Mouse (Mus musculus) testis, adult 2 months (tissue): ENCODE data around the gene Frmd4a. TPM values are rescaled to one million over a fixed set of nuclear protein-coding genes. Genes with fewer than 3 reads are reported as not detected.

Experiments used
- H3K27ac ChIP-seq: fragments of 200-500 bp; 2 replicates; pipeline ENCODE4 v1.5.1; 2012; ENCODE audit warnings: low read depth, low read length; ENCODE audit not compliant: control insufficient read depth, insufficient read depth
- H3K27me3 ChIP-seq: fragments of 200-500 bp; 2 replicates; pipeline ENCODE4 v1.6.1; 2012; ENCODE audit warnings: mild to moderate bottlenecking, low read length, moderate library complexity; ENCODE audit not compliant: control insufficient read depth, insufficient read depth
- H3K36me3 ChIP-seq: fragments of 200-500 bp; 2 replicates; pipeline ENCODE4 v1.6.1; 2012; ENCODE audit warnings: mild to moderate bottlenecking, low read length; ENCODE audit not compliant: control insufficient read depth, insufficient read depth
- H3K4me1 ChIP-seq: fragments of 200-500 bp; 2 replicates; pipeline ENCODE4 v1.6.1; 2012; ENCODE audit warnings: low read length; ENCODE audit not compliant: control insufficient read depth, insufficient read depth
- H3K4me3 ChIP-seq: fragments of 200-500 bp; 2 replicates; pipeline ENCODE4 v1.5.1; 2012; ENCODE audit warnings: low read depth, mild to moderate bottlenecking, low read length, moderate library complexity, mixed read lengths; ENCODE audit not compliant: control insufficient read depth
- CTCF ChIP-seq: fragments of 200-500 bp; IDR thresholded peaks from 2 replicates; pipeline ENCODE4 v1.5.1; 2012; ENCODE audit warnings: low read depth, mild to moderate bottlenecking, inconsistent platforms, low read length, moderate library complexity; ENCODE audit not compliant: control insufficient read depth, insufficient read depth, insufficient replicate concordance
- POLR2A ChIP-seq: fragments of 200-500 bp; IDR thresholded peaks from 2 replicates; pipeline ENCODE4 v1.6.1; 2012; ENCODE audit warnings: low read depth, mild to moderate bottlenecking, inconsistent platforms, low read length, moderate library complexity; ENCODE audit not compliant: control insufficient read depth
- polyA plus RNA-seq: library from polyadenylated mRNA; depleted of rRNA; stranded (reverse); fragments of >200 nt; gene quantifications from 2 replicates; pipeline ENCODE4 v1.2.3, GENCODE M21; 2012

Gene Frmd4a
- polyA plus RNA-seq, 1 experiment: 6.1 TPM

DNA sequence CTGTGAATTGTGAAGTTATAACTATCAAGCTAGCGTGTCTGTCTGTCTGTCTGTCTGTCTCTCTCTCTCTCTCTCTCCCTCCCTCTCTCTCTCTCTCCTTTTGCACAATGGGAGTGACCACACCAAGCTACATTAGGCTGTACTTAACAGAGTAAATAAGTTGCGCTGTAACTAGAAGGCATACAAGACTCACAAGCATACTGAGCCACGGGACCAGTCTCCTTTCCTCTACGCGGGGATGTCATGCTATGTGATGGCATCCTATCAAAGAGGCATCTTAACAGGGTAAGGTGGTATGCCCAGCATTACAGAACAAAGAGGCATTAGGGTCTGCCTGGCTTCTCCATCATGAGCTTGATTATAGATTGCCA is 514.7 kb downstream of the Frmd4a start:
- H3K4me3 ChIP-seq: no peak overlapping the region
- H3K36me3 ChIP-seq: no peaks in the 10 kb centered on the region
- H3K4me1 ChIP-seq: no peaks in the 10 kb centered on the region
- no peak for TF ChIP-seq CTCF
- TF ChIP-seq POLR2A: no peak
- no peaks in the 10 kb centered on the region for H3K27me3 ChIP-seq
- no peak overlapping the region for H3K27ac ChIP-seq

DNA sequence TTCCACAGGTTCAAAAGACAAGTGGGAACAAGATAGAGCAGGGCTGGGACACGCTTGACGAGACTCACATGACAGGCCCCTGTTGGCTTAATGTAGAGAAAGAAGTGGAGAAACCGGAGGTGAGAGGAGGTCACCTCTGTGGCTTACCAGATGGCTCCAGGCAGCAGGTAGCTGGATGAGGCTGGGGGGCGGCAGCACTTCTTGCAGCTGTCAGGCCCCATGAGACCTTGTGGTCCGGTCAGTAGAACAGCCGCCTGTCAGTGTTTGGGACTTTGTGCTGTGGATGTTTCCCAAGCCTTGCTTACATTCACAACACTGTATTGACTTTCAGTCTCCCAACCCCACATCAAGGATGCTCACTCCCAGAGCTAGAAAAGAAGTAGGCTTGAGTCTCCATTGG is 515.4 kb downstream of the Frmd4a start:
- no peak overlapping the region for H3K27ac ChIP-seq
- no peaks in the 10 kb centered on the region for H3K4me1 ChIP-seq
- H3K27me3 ChIP-seq: no peaks in the 10 kb centered on the region
- TF ChIP-seq CTCF: no peak
- no peak for TF ChIP-seq POLR2A
- H3K4me3 ChIP-seq: no peak overlapping the region
- H3K36me3 ChIP-seq: no peaks in the 10 kb centered on the region

DNA sequence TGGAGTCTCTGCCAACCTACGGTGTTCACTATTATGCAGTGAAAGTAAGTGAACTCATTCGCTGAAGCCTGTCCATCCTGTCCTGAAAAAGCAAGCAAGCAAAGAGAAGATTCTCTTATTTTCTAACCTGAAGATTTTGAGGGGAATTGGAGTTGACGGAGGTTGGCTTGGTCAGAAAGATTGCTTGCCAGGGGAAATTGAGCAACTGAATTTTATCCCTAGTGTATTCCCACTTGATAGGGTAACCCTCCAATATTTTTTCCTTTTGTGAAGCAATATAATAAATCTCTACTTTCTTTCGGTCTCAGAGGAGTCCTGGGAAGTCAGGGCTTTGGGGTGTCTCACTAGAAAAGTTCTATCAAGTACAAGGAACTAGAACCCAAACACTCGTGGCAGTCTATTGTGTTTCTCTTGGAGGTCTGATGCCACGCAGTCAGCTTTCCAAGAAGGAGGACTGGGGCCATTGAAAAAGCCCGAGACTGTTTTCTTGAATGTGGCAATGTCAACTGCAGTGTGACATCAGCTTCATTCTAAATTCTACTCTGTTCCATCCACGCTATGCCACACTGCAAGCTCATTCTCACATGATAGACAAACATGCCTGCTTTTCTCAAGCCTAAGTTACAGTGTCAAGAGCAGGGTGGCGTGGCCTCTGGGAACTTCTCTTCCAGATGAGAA is 517.8 kb downstream of the Frmd4a start:
- Histone ChIP-seq H3K36me3 (no peaks in the 10 kb centered on the region), H3K4me1 (no peaks in the 10 kb centered on the region), H3K27me3 (no peaks in the 10 kb centered on the region), H3K4me3 (no peak overlapping the region), H3K27ac (no peak overlapping the region)
- TF ChIP-seq POLR2A: no peak
- no peak for TF ChIP-seq CTCF

DNA sequence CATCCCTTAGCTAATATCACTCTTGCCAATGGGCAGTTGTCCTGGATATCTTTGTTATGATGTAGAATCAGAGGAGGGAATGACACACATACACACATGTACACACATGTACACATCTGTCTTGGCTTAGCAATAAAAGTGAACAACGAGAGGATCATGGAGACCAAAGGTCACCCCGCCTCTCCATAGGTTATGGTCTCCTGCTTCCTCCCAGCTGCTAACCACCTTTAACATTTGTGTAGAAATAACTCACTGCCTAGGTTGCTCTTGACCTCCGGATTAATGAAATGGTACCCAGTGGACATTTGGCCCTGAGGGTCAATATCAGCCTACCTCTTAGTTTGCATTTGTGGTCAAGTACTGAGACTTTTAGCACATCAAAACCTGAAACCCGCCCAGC is 523.8 kb downstream of the Frmd4a start:
- no peaks in the 10 kb centered on the region for H3K36me3 ChIP-seq
- no peak overlapping the region for H3K27ac ChIP-seq
- no peaks in the 10 kb centered on the region for H3K4me1 ChIP-seq

DNA sequence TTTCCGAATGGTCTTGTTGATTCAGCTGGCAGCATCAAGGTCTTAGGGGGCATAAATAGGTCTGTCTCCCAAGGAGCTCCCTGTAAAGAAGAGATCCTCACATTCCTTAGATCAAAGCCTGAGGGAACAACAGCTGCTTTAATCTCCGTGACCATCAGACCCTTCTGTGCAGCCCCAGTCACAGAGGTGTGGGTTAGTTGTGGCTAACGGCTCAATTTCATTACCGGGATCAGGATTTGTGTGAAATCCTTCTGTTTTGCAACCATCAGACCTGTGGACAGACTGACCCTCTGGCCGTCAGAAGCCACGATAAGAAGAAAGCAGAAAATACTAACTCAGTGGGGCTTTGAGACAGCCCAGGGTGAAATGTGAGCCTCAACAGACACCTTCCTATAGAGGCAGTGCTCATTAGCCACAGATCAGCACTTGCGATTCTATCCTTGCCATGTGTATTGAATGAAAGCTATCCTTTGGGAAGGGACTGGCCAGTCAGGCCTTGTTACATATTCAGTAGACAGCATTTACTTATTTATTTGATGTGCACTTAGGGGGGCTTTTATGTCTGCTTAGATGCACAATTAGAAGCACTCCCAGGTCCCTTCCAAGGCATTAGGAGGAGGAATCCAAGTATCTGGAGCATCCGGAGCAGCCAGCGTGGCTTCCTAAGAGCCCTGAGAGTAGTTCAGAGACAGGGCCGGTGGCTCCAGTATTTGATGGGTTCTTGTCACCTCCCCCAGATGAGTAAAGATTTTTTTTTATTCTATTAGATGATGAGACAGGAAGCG is 524.5 kb downstream of the Frmd4a start:
- no peaks in the 10 kb centered on the region for H3K36me3 ChIP-seq
- no peak overlapping the region for H3K4me3 ChIP-seq
- H3K4me1 ChIP-seq: no peaks in the 10 kb centered on the region
- no peak overlapping the region for H3K27ac ChIP-seq
- no peaks in the 10 kb centered on the region for H3K27me3 ChIP-seq
- no peak for TF ChIP-seq POLR2A
- no peak for TF ChIP-seq CTCF

More for the DNA sequence above, 523.8 kb downstream of the Frmd4a start:
- Histone ChIP-seq H3K4me3 (no peak overlapping the region), H3K27me3 (no peaks in the 10 kb centered on the region)
- TF ChIP-seq CTCF (no peak), POLR2A (no peak)

DNA sequence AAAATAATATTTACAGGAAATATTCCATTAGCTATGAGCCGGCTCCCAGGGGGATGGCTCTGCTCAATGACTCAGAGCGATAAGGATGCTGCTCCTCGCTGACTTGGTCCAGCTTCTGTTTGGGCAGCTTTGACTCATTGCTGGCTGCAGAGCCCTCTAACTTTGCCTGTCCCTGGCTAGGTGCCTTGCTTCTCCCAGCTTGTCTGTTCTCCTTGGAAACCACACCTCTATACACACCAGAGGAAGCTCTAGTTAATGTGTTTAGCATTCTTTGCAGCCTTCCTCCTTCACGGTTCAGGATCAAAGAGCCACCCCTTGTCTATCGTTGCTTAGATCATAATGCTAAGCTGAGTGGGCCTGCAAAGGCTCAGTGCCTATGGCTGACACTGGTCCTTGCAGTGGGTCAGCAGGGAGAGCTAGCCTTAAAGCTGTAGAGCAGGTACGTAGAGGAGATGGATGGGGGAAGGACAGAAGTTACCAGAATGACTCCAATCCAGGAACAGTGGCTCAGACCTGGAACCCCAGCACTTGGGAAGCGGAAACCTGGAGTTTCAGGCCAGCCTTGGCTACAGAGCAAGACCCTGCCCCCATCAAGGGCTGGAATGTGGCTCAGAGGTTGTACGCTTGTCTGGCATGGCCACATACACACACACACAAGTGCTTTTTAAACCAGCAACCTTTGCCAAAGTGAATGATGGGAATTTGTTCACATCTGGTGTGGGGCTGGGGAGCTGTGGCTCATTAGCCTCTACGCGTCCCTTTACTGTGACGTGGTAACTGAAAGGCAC is 525.3 kb downstream of the Frmd4a start:
- H3K4me1 ChIP-seq: no peaks in the 10 kb centered on the region
- no peak overlapping the region for H3K27ac ChIP-seq
- no peaks in the 10 kb centered on the region for H3K36me3 ChIP-seq
- TF ChIP-seq POLR2A (no peak), CTCF (no peak)
- H3K4me3 ChIP-seq: no peak overlapping the region
- H3K27me3 ChIP-seq: no peaks in the 10 kb centered on the region

DNA sequence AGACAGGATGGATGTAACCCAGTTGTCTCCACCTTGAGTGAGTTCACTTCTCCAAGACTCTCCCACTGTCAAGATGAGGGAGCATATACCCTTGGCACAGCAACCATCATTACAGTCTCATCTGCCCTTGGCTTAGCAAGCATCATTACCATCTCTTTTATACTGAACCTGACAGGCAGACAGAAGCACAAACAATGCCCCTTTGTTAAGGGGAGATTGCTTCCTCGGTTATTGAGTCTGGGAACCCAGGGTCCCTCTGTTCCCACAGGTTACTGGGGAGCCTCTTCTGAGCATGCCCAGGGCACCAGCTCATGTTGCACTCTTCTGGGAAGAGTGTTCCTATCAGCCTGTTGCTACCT is 525.9 kb downstream of the Frmd4a start:
- Histone ChIP-seq H3K4me3 (no peak overlapping the region), H3K4me1 (no peaks in the 10 kb centered on the region), H3K27ac (no peak overlapping the region), H3K36me3 (no peaks in the 10 kb centered on the region), H3K27me3 (no peaks in the 10 kb centered on the region)
- TF ChIP-seq POLR2A (no peak), CTCF (no peak)
